Mouse (Mus musculus) midbrain, embryonic 16.5 days (tissue): ENCODE measurements at regions not wholly inside any gene's neighbourhood (a gene's known extent, or its start where the extent isn't known, plus 50 kb on each side); places are given as distances from the start of the nearest gene placed in this dataset.

Experiments used
- ATAC-seq: fragments of 200-750 bp; cut with Nextera tagmentation; 2 replicates; pipeline ENCODE4 v1.8.0; 2017; ENCODE audit warnings: moderate TSS enrichment
- H3K27ac ChIP-seq: fragments of 300-500 bp; sonication (generic); 2 replicates; pipeline ENCODE4 v1.5.1; 2014; ENCODE audit warnings: mild to moderate bottlenecking, low read length, mixed read lengths
- H3K27me3 ChIP-seq: fragments of 300-500 bp; sonication (generic); 2 replicates; pipeline ENCODE4 v1.6.1; 2014; ENCODE audit warnings: low read depth, low read length, mixed read lengths; ENCODE audit not compliant: control insufficient read depth, insufficient read depth
- H3K36me3 ChIP-seq: fragments of 300-500 bp; sonication (generic); 2 replicates; pipeline ENCODE4 v1.6.1; 2014; ENCODE audit warnings: mild to moderate bottlenecking, low read length, moderate library complexity, mixed read lengths; ENCODE audit not compliant: control insufficient read depth, insufficient read depth
- H3K4me1 ChIP-seq: fragments of 300-500 bp; sonication (generic); 2 replicates; pipeline ENCODE4 v1.6.1; 2014; ENCODE audit warnings: mild to moderate bottlenecking, low read length, mixed read lengths; ENCODE audit not compliant: control insufficient read depth, insufficient read depth
- H3K4me2 ChIP-seq: fragments of 300-500 bp; sonication (generic); 2 replicates; pipeline ENCODE4 v1.6.1; 2014; ENCODE audit warnings: mild to moderate bottlenecking, low read length, mixed read lengths
- H3K4me3 ChIP-seq: fragments of 300-500 bp; sonication (generic); 2 replicates; pipeline ENCODE4 v1.5.1; 2014; ENCODE audit warnings: low read depth, mild to moderate bottlenecking, low read length, moderate library complexity, mixed read lengths
- H3K9ac ChIP-seq: fragments of 300-500 bp; sonication (generic); 2 replicates; pipeline ENCODE4 v1.6.1; 2014; ENCODE audit warnings: low read depth, low read length, mixed read lengths
- H3K9me3 ChIP-seq: fragments of 300-500 bp; sonication (generic); replicated peaks from 2 replicates; pipeline ENCODE4 v1.6.1; 2014; ENCODE audit warnings: mild to moderate bottlenecking, low read length, mixed read lengths; ENCODE audit not compliant: control insufficient read depth, poor library complexity, severe bottlenecking
- WGBS: fragments of 180-500 bp; shearing (Covaris S2); extraction: QIAGEN DNeasy Blood & Tissue Kit; methylation state at CpG from one replicate; pipeline ENCODE4 v1.1.7; 2014; 5-methylcytosine and 5-hydroxymethylcytosine counted together

- whole genome bisulfite sequencing, result 85% methylated on average over 3 of the region's 3 CpGs
- no peak overlapping the region for H3K27ac ChIP-seq
- no peak for ATAC-seq
Measured at GRCm38 (mm10) chr14:110171162-110172117, 583.5 kb downstream of the Slitrk6 start.

GRCm38 (mm10) chr14:110168632-110169031 is 586.3 kb downstream of the Slitrk6 start:
- Histone ChIP-seq H3K4me2 (no peak overlapping the region), H3K9ac (no peak overlapping the region), H3K27ac (no peak overlapping the region), H3K36me3 (no peaks in the 10 kb centered on the region), H3K4me3 (no peak overlapping the region), H3K27me3 (no peaks in the 10 kb centered on the region), H3K4me1 (no peaks in the 10 kb centered on the region), H3K9me3 (no peaks in the 10 kb centered on the region)
- 32% methylated on average over 5 of the region's 5 CpGs for WGBS
- no peak for ATAC-seq

More at GRCm38 (mm10) chr14:110171162-110172117, 583.5 kb downstream of the Slitrk6 start:
- H3K36me3 ChIP-seq, result no peaks in the 10 kb centered on the region
- no peak overlapping the region for H3K4me3 ChIP-seq
- H3K9me3 ChIP-seq, result no peaks in the 10 kb centered on the region
- H3K27me3 ChIP-seq, result no peaks in the 10 kb centered on the region
- no peak overlapping the region for H3K9ac ChIP-seq
- H3K4me1 ChIP-seq, result no peaks in the 10 kb centered on the region
- no peak overlapping the region for H3K4me2 ChIP-seq

DNA sequence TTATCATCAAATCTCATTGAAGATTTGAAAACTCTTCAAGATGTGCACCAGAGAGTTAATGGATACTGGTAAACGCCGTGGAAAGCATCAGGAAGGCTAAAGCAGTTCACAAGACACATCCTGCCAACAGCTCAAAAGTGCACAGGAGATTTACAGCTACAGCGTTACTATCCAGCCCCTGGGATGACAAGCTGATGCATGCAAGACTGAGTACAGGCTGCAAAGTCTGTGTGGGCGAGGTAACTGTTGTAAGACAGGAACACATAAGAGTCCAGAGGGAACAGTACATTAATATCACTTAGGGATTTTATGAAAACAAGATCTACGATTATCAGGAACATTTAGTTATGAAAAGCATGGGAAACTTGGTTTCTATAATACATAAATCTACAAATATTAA is 626.7 kb downstream of the Slitrk6 start:
- Histone ChIP-seq H3K4me1 (no peaks in the 10 kb centered on the region), H3K9me3 (no peaks in the 10 kb centered on the region), H3K4me2 (no peak overlapping the region), H3K36me3 (no peaks in the 10 kb centered on the region), H3K9ac (no peak overlapping the region), H3K27ac (no peak overlapping the region), H3K27me3 (no peaks in the 10 kb centered on the region), H3K4me3 (no peak overlapping the region)
- WGBS, result 84% methylated on average over 5 of the region's 5 CpGs
- ATAC-seq, result no peak

DNA sequence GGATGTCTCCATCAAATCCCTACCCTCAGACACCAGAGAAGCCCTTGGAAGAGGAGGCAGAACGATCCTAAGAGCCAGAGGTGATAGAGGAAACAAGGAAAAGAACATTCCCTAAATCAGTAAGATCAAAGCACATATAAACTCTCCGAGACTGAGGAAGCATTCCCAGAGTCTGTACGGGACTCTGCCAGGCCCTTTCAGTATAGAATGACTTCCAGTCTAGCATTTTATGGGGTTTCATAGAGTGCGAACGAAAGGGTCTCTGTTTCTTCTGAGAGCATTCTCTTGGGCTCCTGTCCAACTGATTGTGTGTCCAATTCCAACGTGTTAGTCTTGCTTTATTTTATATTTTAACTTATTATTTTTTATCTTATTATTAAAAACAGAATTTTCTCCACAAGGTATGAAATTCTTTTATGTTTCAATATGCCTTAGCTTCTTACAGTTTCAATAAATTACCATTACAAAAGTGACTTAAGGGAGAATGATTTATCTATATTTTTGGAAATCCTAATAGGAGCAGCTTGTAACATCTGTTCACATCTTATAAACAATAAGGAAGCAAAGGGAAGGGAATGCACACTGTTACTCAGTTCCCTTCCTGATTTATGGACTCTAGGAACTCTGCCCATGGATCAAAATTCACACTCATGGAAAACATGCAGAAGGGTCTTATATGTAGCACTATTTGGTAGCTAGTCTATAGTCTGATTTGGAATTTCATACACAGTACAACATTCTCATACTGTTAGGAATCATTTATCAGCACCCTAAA is 628.8 kb downstream of the Slitrk6 start:
- no peak overlapping the region for H3K4me3 ChIP-seq
- H3K9ac ChIP-seq, result no peak overlapping the region
- H3K4me2 ChIP-seq, result no peak overlapping the region
- no peaks in the 10 kb centered on the region for H3K9me3 ChIP-seq
- H3K4me1 ChIP-seq, result no peaks in the 10 kb centered on the region
- H3K27ac ChIP-seq, result no peak overlapping the region
- ATAC-seq, result no peak
- 83% methylated on average over 6 of the region's 6 CpGs for WGBS
- H3K36me3 ChIP-seq, result no peaks in the 10 kb centered on the region
- H3K27me3 ChIP-seq, result no peaks in the 10 kb centered on the region

DNA sequence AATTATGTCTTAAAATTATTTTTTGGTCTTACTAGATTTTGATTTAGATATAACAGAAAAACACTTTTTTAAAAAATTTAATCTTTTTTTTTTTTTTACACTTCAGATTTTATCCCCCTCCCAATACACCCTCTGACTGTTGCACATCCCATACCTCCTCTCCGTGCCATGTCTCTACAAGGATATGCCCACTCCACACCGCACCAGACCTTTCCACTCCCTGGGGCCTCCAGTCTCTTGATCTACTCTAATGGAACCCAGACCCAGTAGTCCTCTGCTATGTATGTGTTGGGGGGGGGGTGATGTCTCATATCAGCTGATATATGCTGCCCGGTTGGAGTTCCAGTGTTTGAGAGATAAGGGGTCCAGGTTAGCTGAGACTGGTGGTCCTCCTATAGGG is 632.2 kb downstream of the Slitrk6 start:
- Histone ChIP-seq H3K4me3 (no peak overlapping the region), H3K27ac (no peak overlapping the region), H3K27me3 (no peaks in the 10 kb centered on the region), H3K36me3 (no peaks in the 10 kb centered on the region), H3K4me2 (no peak overlapping the region), H3K4me1 (no peaks in the 10 kb centered on the region), H3K9me3 (no peaks in the 10 kb centered on the region), H3K9ac (no peak overlapping the region)
- WGBS, result 100% methylated on average over 3 of the region's 3 CpGs
- no peak for ATAC-seq

- no peaks in the 10 kb centered on the region for H3K27me3 ChIP-seq
- H3K9ac ChIP-seq, result no peak overlapping the region
- 92% methylated on average over 4 of the region's 4 CpGs for WGBS
- H3K4me1 ChIP-seq, result no peaks in the 10 kb centered on the region
- no peak overlapping the region for H3K4me3 ChIP-seq
- no peak overlapping the region for H3K4me2 ChIP-seq
- no peak overlapping the region for H3K27ac ChIP-seq
- no peaks in the 10 kb centered on the region for H3K9me3 ChIP-seq
- no peak for ATAC-seq
- no peaks in the 10 kb centered on the region for H3K36me3 ChIP-seq
Measured at GRCm38 (mm10) chr14:110115578-110115977, 639.4 kb downstream of the Slitrk6 start.

DNA sequence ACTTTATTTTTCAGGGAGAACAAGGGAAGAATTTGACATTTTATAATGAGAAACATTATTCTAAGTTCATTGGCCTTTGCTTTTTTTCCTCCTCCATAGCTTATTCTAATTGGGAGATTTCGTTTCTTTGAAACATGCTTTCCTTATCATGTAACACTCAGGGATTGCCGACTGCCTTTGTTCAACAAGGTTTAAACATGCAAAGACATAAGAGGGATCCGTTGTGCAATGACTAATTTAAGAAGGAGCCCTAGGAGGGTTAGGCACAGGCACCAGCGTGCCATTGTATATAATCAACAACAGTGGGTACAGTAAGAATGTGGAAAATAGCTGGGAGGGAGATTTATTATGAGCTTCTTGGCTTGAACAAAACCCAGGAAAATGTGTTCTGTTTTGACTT is 654.1 kb downstream of the Slitrk6 start:
- no peaks in the 10 kb centered on the region for H3K27me3 ChIP-seq
- no peak for ATAC-seq

DNA sequence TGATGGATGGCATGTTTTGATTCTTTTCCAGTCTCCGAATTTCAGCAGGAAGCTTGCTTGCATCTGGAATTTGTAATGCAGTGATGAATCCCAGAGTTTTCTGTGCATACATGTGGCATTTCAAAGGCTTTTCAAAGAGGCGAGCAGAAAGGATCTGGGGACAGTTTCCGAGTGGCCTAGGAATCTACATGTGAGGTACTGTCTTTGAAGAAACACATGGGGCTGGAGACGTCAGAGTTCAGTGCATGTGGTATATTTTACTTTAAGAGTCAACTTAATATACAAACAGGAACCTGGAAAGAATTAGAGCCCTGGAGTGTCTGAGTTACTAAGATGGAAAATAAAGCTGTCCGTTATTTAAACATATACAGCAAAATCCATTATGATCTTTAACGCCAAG is 676.6 kb downstream of the Slitrk6 start:
- no peaks in the 10 kb centered on the region for H3K27me3 ChIP-seq
- no peak overlapping the region for H3K4me3 ChIP-seq
- no peaks in the 10 kb centered on the region for H3K4me1 ChIP-seq
- 82% methylated on average over 6 of the region's 6 CpGs for WGBS
- no peak overlapping the region for H3K9ac ChIP-seq
- no peak overlapping the region for H3K4me2 ChIP-seq
- H3K9me3 ChIP-seq, result no peaks in the 10 kb centered on the region
- ATAC-seq, result no peak
- H3K27ac ChIP-seq, result no peak overlapping the region
- no peaks in the 10 kb centered on the region for H3K36me3 ChIP-seq

More for the DNA sequence above, 654.1 kb downstream of the Slitrk6 start:
- H3K4me1 ChIP-seq, result no peaks in the 10 kb centered on the region
- no peaks in the 10 kb centered on the region for H3K36me3 ChIP-seq
- H3K9ac ChIP-seq, result no peak overlapping the region
- H3K4me3 ChIP-seq, result no peak overlapping the region
- H3K9me3 ChIP-seq, result no peaks in the 10 kb centered on the region
- WGBS, result 59% methylated on average over 4 of the region's 4 CpGs
- no peak overlapping the region for H3K27ac ChIP-seq
- H3K4me2 ChIP-seq, result no peak overlapping the region

DNA sequence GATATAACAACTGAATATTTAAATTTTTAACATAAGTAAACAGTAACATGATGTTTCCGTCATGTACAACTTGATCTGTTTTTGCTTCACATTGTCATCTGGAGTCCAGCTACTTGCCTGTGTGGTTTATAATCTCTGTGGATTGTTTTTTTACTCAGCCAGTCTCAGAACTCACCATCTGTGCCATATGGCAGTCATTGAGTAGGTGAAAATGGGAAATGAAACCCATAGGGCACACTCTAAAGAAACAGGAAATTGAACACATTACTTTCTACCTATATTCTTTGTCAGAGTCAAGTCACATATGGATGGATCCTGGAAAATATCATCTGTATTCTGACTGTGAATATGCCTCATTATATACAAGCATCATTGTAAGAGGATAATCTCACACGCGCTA is 707.2 kb downstream of the Slitrk6 start:
- H3K4me1 ChIP-seq, result no peaks in the 10 kb centered on the region
- 91% methylated on average over 3 of the region's 3 CpGs for WGBS
- H3K4me2 ChIP-seq, result no peak overlapping the region
- no peaks in the 10 kb centered on the region for H3K36me3 ChIP-seq
- H3K9me3 ChIP-seq, result no peaks in the 10 kb centered on the region
- no peak overlapping the region for H3K4me3 ChIP-seq
- ATAC-seq, result no peak
- no peak overlapping the region for H3K9ac ChIP-seq
- H3K27ac ChIP-seq, result no peak overlapping the region
- no peaks in the 10 kb centered on the region for H3K27me3 ChIP-seq
